In the genomic region with DNA sequence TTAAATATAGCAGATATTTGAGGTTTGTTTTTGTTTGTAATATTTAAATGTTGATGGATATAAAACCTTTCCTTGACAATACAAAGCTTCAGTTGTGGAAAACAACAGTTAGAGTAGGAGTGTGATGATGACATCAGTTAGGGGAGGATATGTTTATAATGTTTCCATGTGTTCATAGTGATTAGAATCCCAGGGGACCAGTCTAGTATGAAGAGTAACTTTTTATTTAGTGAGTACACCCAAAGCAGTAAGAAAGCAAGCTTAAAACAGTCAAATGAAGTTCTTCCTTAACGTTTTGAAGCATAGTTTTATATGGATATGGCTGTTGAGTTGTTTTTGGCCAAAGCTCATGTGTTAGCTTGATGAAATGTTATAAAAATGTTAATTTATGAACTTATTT, we compare ENCODE assay signal across 25 mouse cellular contexts. TPM values are rescaled to one million over a fixed set of nuclear protein-coding genes. Genes with fewer than 3 reads are reported as not detected.
DNase-seq lines count a peak whose midpoint lies in the region; ATAC-seq and TF ChIP-seq lines count a peak whose summit lies in the region.
"Had no signal": no experiment of that assay in that cellular context is flagged by ENCODE, and none has a peak within 500 bp of the region (broad histone marks: within the 10 kb centered on the region; RNA-seq: fewer than 3 reads in every experiment).

No protein-coding gene starts in this region.

- no peaks in the 10 kb centered on the region for H3K9me3 ChIP-seq in heart, embryonic 10.5 days
- no peaks in the 10 kb centered on the region for H3K9me3 ChIP-seq in kidney, postnatal 0 days (replicated peaks; ENCODE audit: low read length)
- H3K9me3 ChIP-seq: embryonic facial prominence, embryonic 13.5 days; embryonic facial prominence, embryonic 15.5 days; forebrain, embryonic 10.5 days; forebrain, embryonic 12.5 days had no signal

- H3K36me3 ChIP-seq in heart, embryonic 10.5 days = peaks cover 11% of the 10 kb centered on the region; the same call in 1 of the 2 replicates
- H3K36me3 ChIP-seq in kidney, postnatal 0 days (ENCODE audit: insufficient read depth, low read length) = no peaks in the 10 kb centered on the region
- H3K36me3 ChIP-seq: embryonic facial prominence, embryonic 15.5 days; forebrain, embryonic 12.5 days had no signal

- no peak overlapping the region for H3K9ac ChIP-seq in kidney, postnatal 0 days (ENCODE audit: low read depth, low read length)
- H3K9ac ChIP-seq: embryonic facial prominence, embryonic 13.5 days; embryonic facial prominence, embryonic 15.5 days; forebrain, embryonic 12.5 days had no signal

- WGBS in heart, embryonic 10.5 days = 70% methylated on average over 1 of the region's 1 CpGs
- WGBS in kidney, postnatal 0 days = 54% methylated on average over 1 of the region's 1 CpGs

- no peak for TF ChIP-seq CTCF in gastrocnemius, adult 2 months (IDR thresholded peaks at IDR 0.05)
- TF ChIP-seq CTCF in kidney, postnatal 0 days (IDR thresholded peaks at IDR 0.05; ENCODE audit: low read depth) = no peak

- H3K27ac ChIP-seq in gastrocnemius, adult 2 months = peak overlapping the region; percentile 8; the same call in 1 of the 2 replicates
- H3K27ac ChIP-seq in heart, embryonic 10.5 days = no peak overlapping the region
- H3K27ac ChIP-seq in kidney, postnatal 0 days = no peak overlapping the region
- H3K27ac ChIP-seq: embryonic facial prominence, embryonic 13.5 days; embryonic facial prominence, embryonic 15.5 days; forebrain, embryonic 10.5 days; forebrain, embryonic 12.5 days had no signal

- H3K4me3 ChIP-seq in gastrocnemius, adult 2 months = no peak overlapping the region
- no peak overlapping the region for H3K4me3 ChIP-seq in heart, embryonic 10.5 days
- H3K4me3 ChIP-seq in kidney, postnatal 0 days (replicated peaks; ENCODE audit: low read depth, low read length) = no peak overlapping the region
- H3K4me3 ChIP-seq: embryonic facial prominence, embryonic 13.5 days; embryonic facial prominence, embryonic 15.5 days; erythroblast, embryonic 14.5 days; forebrain, embryonic 10.5 days; forebrain, embryonic 12.5 days had no signal

- no peaks in the 10 kb centered on the region for H3K27me3 ChIP-seq in heart, embryonic 10.5 days (ENCODE audit: insufficient read depth, poor library complexity, severe bottlenecking)
- no peaks in the 10 kb centered on the region for H3K27me3 ChIP-seq in kidney, postnatal 0 days (ENCODE audit: insufficient read depth, low read length)
- H3K27me3 ChIP-seq: embryonic facial prominence, embryonic 13.5 days; embryonic facial prominence, embryonic 15.5 days; forebrain, embryonic 12.5 days; Patski had no signal

- intact Hi-C loops in gastrocnemius, adult 2 months (cut with DNase I) = no loop called here
- intact Hi-C loops in gastrocnemius, postnatal 14 days (cut with DNase I; ENCODE audit: low total_unique reads) = no loop called here

- no peak overlapping the region for H3K4me2 ChIP-seq in kidney, postnatal 0 days (ENCODE audit: low read length)
- H3K4me2 ChIP-seq: embryonic facial prominence, embryonic 13.5 days; embryonic facial prominence, embryonic 15.5 days; forebrain, embryonic 12.5 days had no signal

- no peaks in the 10 kb centered on the region for H3K4me1 ChIP-seq in heart, embryonic 10.5 days
- H3K4me1 ChIP-seq in kidney, postnatal 0 days (replicated peaks; ENCODE audit: insufficient read depth, low read length) = no peaks in the 10 kb centered on the region
- H3K4me1 ChIP-seq: embryonic facial prominence, embryonic 13.5 days; embryonic facial prominence, embryonic 15.5 days; forebrain, embryonic 10.5 days; forebrain, embryonic 12.5 days had no signal

- ATAC-seq in kidney, postnatal 0 days (replicated peaks; ENCODE audit: low FRiP score, low read depth) = no peak
- ATAC-seq: activated CD4-positive, CD25-positive, alpha-beta regulatory T cell, adult 4 months; forebrain, embryonic 14.5 days; forebrain, embryonic 16.5 days; Patski had no signal

- no peak for DNase-seq in gastrocnemius, adult 2 months
- DNase-seq in gastrocnemius, postnatal 14 days = no peak
- DNase-seq in heart, adult 8-10 months (ENCODE audit: low spot score) = peak; percentile 60
- no peak for DNase-seq in heart, embryonic 10.5 days (ENCODE audit: low spot score)
- DNase-seq in kidney, postnatal 0 days (ENCODE audit: low spot score) = peak; percentile 55
- no peak for DNase-seq in kidney, postnatal 4 days
- DNase-seq in skeletal muscle tissue, adult 2 months (ENCODE audit: low read depth, low spot score) = peak; percentile 38
- no peak for DNase-seq in layer of hippocampus, postnatal 10 days (ENCODE audit: low spot score in 2 of 2)
- DNase-seq: adrenal gland, adult 8-10 months; adrenal gland, postnatal 14 days; adrenal gland, postnatal 36 days; cerebellum, adult 11-12 months; cerebellum, adult 2 months; cerebellum, adult 9-10 months; cerebellum, postnatal 10 days; cerebellum, postnatal 25 days had no signal

RNA-seq across cellular contexts. Expression of gene Bmpr2, which starts 17.9 kb away (rescaled TPM):
- total RNA-seq in gastrocnemius, adult 2 months (2021) = 10 to 100 TPM; 46.8 to 47.8 TPM
- total RNA-seq in gastrocnemius, postnatal 14 days (2021) = 10 to 100 TPM; 32.2 to 32.6 TPM
- 10 to 100 TPM; 43.4 to 47.8 (median 46.4) TPM for total RNA-seq in heart, adult 8-10 months (2022)
- 6.5 and 7.0 TPM in 2 replicates for polyA plus RNA-seq in heart, embryonic 10.5 days (2016; fragmentation: Nextera tagmentation; extraction: Ambion mirVana)
- 9.3 and 9.8 TPM in 2 replicates for polyA plus RNA-seq in kidney, postnatal 0 days (2015; fragmentation: Nextera tagmentation; extraction: Ambion mirVana)
- total RNA-seq in layer of hippocampus, postnatal 10 days (2021) = 100 to 1,000 TPM in 1 of 2 experiments, 10 to 100 TPM in 1; 99.0 to 103 TPM

Comparison
In these comparisons a context has a peak if more than half of its experiments do, and no peak if none do; other contexts are left out.
1. DNase-seq: peak in heart, adult 8-10 months (single experiment), kidney, postnatal 0 days (single experiment) and skeletal muscle tissue, adult 2 months (single experiment); none in gastrocnemius, adult 2 months (single experiment), gastrocnemius, postnatal 14 days (single experiment), heart, embryonic 10.5 days (single experiment), kidney, postnatal 4 days (0 of 2) and layer of hippocampus, postnatal 10 days (0 of 2).